Mouse (Mus musculus) spleen, postnatal 36 days (tissue): Measurements from ENCODE around the gene Grap2.

Experiments used
- DNase-seq, 2 experiments: peaks; one replicate each; pipeline ENCODE4 v3.0.0; 2022; ENCODE audit warnings: low spot score in 2 of 2, mixed read lengths in 1 of 2

Gene Grap2

GRCm38 (mm10) chr15:80680347-80681030 is 108.1 kb downstream of the Grap2 start:
- DNase-seq, result no peak

- DNase-seq, result peak; percentile 69 to 73
These were observed 109.1 kb downstream of the Grap2 start for GRCm38 (mm10) chr15:80681466-80681881.

GRCm38 (mm10) chr15:80682343-80682742 is 109.9 kb downstream of the Grap2 start:
- DNase-seq, result no peak

GRCm38 (mm10) chr15:80683151-80683550 is 110.8 kb downstream of the Grap2 start:
- DNase-seq, result no peak

GRCm38 (mm10) chr15:80683990-80684389 is 111.6 kb downstream of the Grap2 start:
- no peak for DNase-seq

- no peak for DNase-seq
These were observed 112.6 kb downstream of the Grap2 start for GRCm38 (mm10) chr15:80684786-80685602.

GRCm38 (mm10) chr15:80685603-80685895 is 113.2 kb downstream of the Grap2 start:
- no peak for DNase-seq

GRCm38 (mm10) chr15:80688536-80688935 is 116.1 kb downstream of the Grap2 start:
- DNase-seq, result no peak

GRCm38 (mm10) chr15:80693492-80693891 is 121.1 kb downstream of the Grap2 start:
- DNase-seq, result no peak

GRCm38 (mm10) chr15:80694125-80694910 is 121.9 kb downstream of the Grap2 start:
- peak; percentile 66 to 78 for DNase-seq

GRCm38 (mm10) chr15:80697564-80697963 is 125.2 kb downstream of the Grap2 start:
- DNase-seq, result peak; percentile 71 to 75

- DNase-seq, result no peak
These were observed 129.3 kb downstream of the Grap2 start for GRCm38 (mm10) chr15:80701481-80702257.
